ENCODE assay signal across 8 mouse cellular contexts in genomic region chr7:30563906-30564280, GRCm38 (mm10). TPM values are rescaled to one million over a fixed set of nuclear protein-coding genes. Genes with fewer than 3 reads are reported as not detected.
A peak's percentile ranks its signal among the peaks of the same experiment; 100 is the strongest.
DNase-seq lines count a peak whose midpoint lies in the region; ATAC-seq and TF ChIP-seq lines count a peak whose summit lies in the region.

No protein-coding gene starts in this region.

- 21% methylated on average over 6 of the region's 6 CpGs for WGBS in kidney, embryonic 14.5 days
- 25% methylated on average over 6 of the region's 6 CpGs for WGBS in hindbrain, postnatal 0 days

- no peak for DNase-seq in kidney, postnatal 10 days
- DNase-seq in hindbrain, postnatal 0 days (ENCODE audit: low spot score), result no peak
- no peak for DNase-seq in adrenal gland, postnatal 36 days
- DNase-seq in frontal cortex, postnatal 25 days (ENCODE audit: low spot score in 2 of 2), result no peak
- DNase-seq in urinary bladder, adult 18-20 months (ENCODE audit: low spot score in 2 of 2), result no peak

- no peak for TF ChIP-seq CTCF in hindbrain, postnatal 0 days (IDR thresholded peaks at IDR 0.05; ENCODE audit: low read depth)

- H3ac ChIP-seq in myocyte (ENCODE audit: control insufficient read depth, insufficient read length), result peak overlapping the region; percentile 50

- H3K79me2 ChIP-seq in myocyte (ENCODE audit: control insufficient read depth, insufficient read depth), result peaks cover 16% of the 10 kb centered on the region

- no peak for TF ChIP-seq POLR2A in myocyte (IDR thresholded peaks at IDR 0.05; ENCODE audit: insufficient read length, low read depth)

- H3K27me3 ChIP-seq in kidney, embryonic 14.5 days (ENCODE audit: control insufficient read depth, insufficient read depth, low read length), result no peaks in the 10 kb centered on the region
- no peaks in the 10 kb centered on the region for H3K27me3 ChIP-seq in hindbrain, postnatal 0 days (ENCODE audit: insufficient read depth, low read length)
- H3K27me3 ChIP-seq in myocyte (ENCODE audit: control insufficient read depth, insufficient read depth, insufficient read length), result no peaks in the 10 kb centered on the region

- no peak for ATAC-seq in kidney, embryonic 14.5 days (ENCODE audit: low FRiP score, low TSS enrichment)
- peak; percentile 50 for ATAC-seq in activated CD4-positive, CD25-positive, alpha-beta regulatory T cell, adult 4 months
- no peak for ATAC-seq in hindbrain, postnatal 0 days

- H3K9ac ChIP-seq in kidney, embryonic 14.5 days (ENCODE audit: low read depth, low read length), result peak overlapping the region; percentile 19; the same call in 1 of the 2 replicates
- H3K9ac ChIP-seq in hindbrain, postnatal 0 days (replicated peaks; ENCODE audit: low read length), result peak overlapping the region; percentile 65

- no peaks in the 10 kb centered on the region for H3K9me3 ChIP-seq in kidney, embryonic 14.5 days (ENCODE audit: control insufficient read depth, low read length)
- no peaks in the 10 kb centered on the region for H3K9me3 ChIP-seq in hindbrain, postnatal 0 days (ENCODE audit: low read length)

- peaks cover 39% of the 10 kb centered on the region for H3K36me3 ChIP-seq in kidney, embryonic 14.5 days (ENCODE audit: control insufficient read depth, insufficient read depth, low read length)
- peaks cover 31% of the 10 kb centered on the region for H3K36me3 ChIP-seq in hindbrain, postnatal 0 days (ENCODE audit: insufficient read depth, low read length)
- H3K36me3 ChIP-seq in myocyte (ENCODE audit: control insufficient read depth, insufficient read depth), result peaks cover 5% of the 10 kb centered on the region

- H3K4me1 ChIP-seq in kidney, embryonic 14.5 days (ENCODE audit: control insufficient read depth, insufficient read depth, low read length), result peaks cover 13% of the 10 kb centered on the region; the same call in 1 of the 2 replicates
- H3K4me1 ChIP-seq in hindbrain, postnatal 0 days (ENCODE audit: insufficient read depth, low read length), result peaks cover 2% of the 10 kb centered on the region; the same call in 1 of the 2 replicates

- H3K4me3 ChIP-seq in kidney, embryonic 14.5 days (ENCODE audit: low read length), result peak overlapping the region; percentile 81
- H3K4me3 ChIP-seq in hindbrain, postnatal 0 days (ENCODE audit: low read length), result peak overlapping the region; percentile 63
- H3K4me3 ChIP-seq in myocyte, result peak overlapping the region; percentile 86

- H3K4me2 ChIP-seq in kidney, embryonic 14.5 days (replicated peaks; ENCODE audit: low read depth, low read length), result peak overlapping the region; percentile 38
- H3K4me2 ChIP-seq in hindbrain, postnatal 0 days (ENCODE audit: low read depth, low read length), result peak overlapping the region; percentile 90
- peak overlapping the region; percentile 81 for H3K4me2 ChIP-seq in myocyte (ENCODE audit: low read depth)

- no peak overlapping the region for H3K27ac ChIP-seq in kidney, embryonic 14.5 days (ENCODE audit: low read depth, low read length)
- peak overlapping the region; percentile 89 for H3K27ac ChIP-seq in hindbrain, postnatal 0 days

TF ChIP-seq in myocyte, 11 proteins besides CTCF, POLR2A, EP300 and RAD21:
- TF ChIP-seq E2F4 (IDR thresholded peaks at IDR 0.05; ENCODE audit: insufficient read depth) (no peak), MYOG (IDR thresholded peaks at IDR 0.05; ENCODE audit: control insufficient read depth in 1 of 3, insufficient read depth in 1 of 3, insufficient read length in 2 of 3, low read depth in 2 of 3) (no peak), CEBPB (IDR thresholded peaks at IDR 0.05; ENCODE audit: insufficient read depth, poor library complexity, severe bottlenecking) (no peak), TCF3 (IDR thresholded peaks at IDR 0.05; ENCODE audit: insufficient read length, low read depth) (no peak), USF1 (IDR thresholded peaks at IDR 0.05; ENCODE audit: low read depth) (no peak), MAX (IDR thresholded peaks at IDR 0.05; ENCODE audit: low read depth) (no peak), SRF (IDR thresholded peaks at IDR 0.05; ENCODE audit: control insufficient read depth, insufficient read length, low read depth) (no peak), REST (IDR thresholded peaks at IDR 0.05; ENCODE audit: insufficient read depth, insufficient read length) (no peak)

RNA-seq across cellular contexts. Expression of gene Psenen, which starts 0.5 kb away (rescaled TPM):
- polyA plus RNA-seq in kidney, embryonic 14.5 days (2014; fragmentation: Nextera tagmentation; extraction: Ambion mirVana), result 121 and 182 TPM in 2 replicates
- 100 to 1,000 TPM; 279 to 335 TPM for polyA plus RNA-seq in activated CD4-positive, CD25-positive, alpha-beta regulatory T cell, adult 4 months (2017; shearing (Covaris generic))
- 72.0 and 90.4 TPM in 2 replicates for total RNA-seq in hindbrain, postnatal 0 days (2014; rRNA removed)
- 154 and 155 TPM in 2 replicates for polyA plus RNA-seq in hindbrain, postnatal 0 days (2015; fragmentation: Nextera tagmentation; extraction: Ambion mirVana)
- 169 TPM for polyA plus RNA-seq in myocyte (2012; fragmentation: generic; extraction: Trizol)
- 100 to 1,000 TPM; 141 to 163 TPM for total RNA-seq in adrenal gland, postnatal 36 days (2021)

RNA-seq across cellular contexts. Expression of gene Gm49396, which starts 0.7 kb away (rescaled TPM):
- polyA plus RNA-seq in kidney, embryonic 14.5 days (2014; fragmentation: Nextera tagmentation; extraction: Ambion mirVana), result 8.0 and 11.3 TPM in 2 replicates
- polyA plus RNA-seq in activated CD4-positive, CD25-positive, alpha-beta regulatory T cell, adult 4 months (2017; shearing (Covaris generic)), result 10 to 100 TPM; 57.9 to 60.0 TPM
- 2.9 and 3.7 TPM in 2 replicates for total RNA-seq in hindbrain, postnatal 0 days (2014; rRNA removed)
- polyA plus RNA-seq in hindbrain, postnatal 0 days (2015; fragmentation: Nextera tagmentation; extraction: Ambion mirVana), result 6.4 and 7.0 TPM in 2 replicates
- 1.0 TPM for polyA plus RNA-seq in myocyte (2012; fragmentation: generic; extraction: Trizol)
- total RNA-seq in adrenal gland, postnatal 36 days (2021), result 1 to 10 TPM; 3.5 to 6.7 TPM

RNA-seq across cellular contexts. Expression of gene U2af1l4, which starts 0.8 kb away (rescaled TPM):
- polyA plus RNA-seq in kidney, embryonic 14.5 days (2014; fragmentation: Nextera tagmentation; extraction: Ambion mirVana), result 109 and 119 TPM in 2 replicates
- 10 to 100 TPM; 55.1 to 58.9 TPM for polyA plus RNA-seq in activated CD4-positive, CD25-positive, alpha-beta regulatory T cell, adult 4 months (2017; shearing (Covaris generic))
- total RNA-seq in hindbrain, postnatal 0 days (2014; rRNA removed), result 41.7 and 53.4 TPM in 2 replicates
- polyA plus RNA-seq in hindbrain, postnatal 0 days (2015; fragmentation: Nextera tagmentation; extraction: Ambion mirVana), result 103 and 104 TPM in 2 replicates
- polyA plus RNA-seq in myocyte (2012; fragmentation: generic; extraction: Trizol), result 72.3 TPM
- 10 to 100 TPM; 68.8 to 70.8 TPM for total RNA-seq in adrenal gland, postnatal 36 days (2021)

RNA-seq across cellular contexts. Expression of gene Igflr1, which starts 1.3 kb away (rescaled TPM):
- 2.9 and 3.7 TPM in 2 replicates for polyA plus RNA-seq in kidney, embryonic 14.5 days (2014; fragmentation: Nextera tagmentation; extraction: Ambion mirVana)
- polyA plus RNA-seq in activated CD4-positive, CD25-positive, alpha-beta regulatory T cell, adult 4 months (2017; shearing (Covaris generic)), result 100 to 1,000 TPM; 162 to 234 TPM
- 5.6 TPM in 1 of 2 replicates, not detected in the other for total RNA-seq in hindbrain, postnatal 0 days (2014; rRNA removed)
- 2.6 and 3.4 TPM in 2 replicates for polyA plus RNA-seq in hindbrain, postnatal 0 days (2015; fragmentation: Nextera tagmentation; extraction: Ambion mirVana)
- 0.66 TPM for polyA plus RNA-seq in myocyte (2012; fragmentation: generic; extraction: Trizol)
- 1 to 10 TPM; 2.0 to 3.2 TPM for total RNA-seq in adrenal gland, postnatal 36 days (2021)

RNA-seq across cellular contexts. Expression of gene Lin37, which starts 4.3 kb away (rescaled TPM):
- polyA plus RNA-seq in kidney, embryonic 14.5 days (2014; fragmentation: Nextera tagmentation; extraction: Ambion mirVana), result 38.5 and 48.0 TPM in 2 replicates
- polyA plus RNA-seq in activated CD4-positive, CD25-positive, alpha-beta regulatory T cell, adult 4 months (2017; shearing (Covaris generic)), result 100 to 1,000 TPM in 1 of 2 experiments, 10 to 100 TPM in 1; 93.6 to 106 TPM
- 14.3 and 21.0 TPM in 2 replicates for total RNA-seq in hindbrain, postnatal 0 days (2014; rRNA removed)
- 45.0 and 48.0 TPM in 2 replicates for polyA plus RNA-seq in hindbrain, postnatal 0 days (2015; fragmentation: Nextera tagmentation; extraction: Ambion mirVana)
- polyA plus RNA-seq in myocyte (2012; fragmentation: generic; extraction: Trizol), result 55.3 TPM
- total RNA-seq in adrenal gland, postnatal 36 days (2021), result 10 to 100 TPM; 46.2 to 55.4 TPM

Comparison
In these comparisons a context has a peak if more than half of its experiments do, and no peak if none do; other contexts are left out.
1. H3K4me2 ChIP-seq: peak in every context shown above with its lines; median percentile 90 in hindbrain, postnatal 0 days; 81 in myocyte; 38 in kidney, embryonic 14.5 days.